Mouse (Mus musculus): Measurements from ENCODE around the gene Ccdc136. TPM values are rescaled to one million over a fixed set of nuclear protein-coding genes. Genes with fewer than 3 reads are reported as not detected.

Ccdc136 gene
- polyA plus RNA-seq, 1 experiment, result not detected

DNA sequence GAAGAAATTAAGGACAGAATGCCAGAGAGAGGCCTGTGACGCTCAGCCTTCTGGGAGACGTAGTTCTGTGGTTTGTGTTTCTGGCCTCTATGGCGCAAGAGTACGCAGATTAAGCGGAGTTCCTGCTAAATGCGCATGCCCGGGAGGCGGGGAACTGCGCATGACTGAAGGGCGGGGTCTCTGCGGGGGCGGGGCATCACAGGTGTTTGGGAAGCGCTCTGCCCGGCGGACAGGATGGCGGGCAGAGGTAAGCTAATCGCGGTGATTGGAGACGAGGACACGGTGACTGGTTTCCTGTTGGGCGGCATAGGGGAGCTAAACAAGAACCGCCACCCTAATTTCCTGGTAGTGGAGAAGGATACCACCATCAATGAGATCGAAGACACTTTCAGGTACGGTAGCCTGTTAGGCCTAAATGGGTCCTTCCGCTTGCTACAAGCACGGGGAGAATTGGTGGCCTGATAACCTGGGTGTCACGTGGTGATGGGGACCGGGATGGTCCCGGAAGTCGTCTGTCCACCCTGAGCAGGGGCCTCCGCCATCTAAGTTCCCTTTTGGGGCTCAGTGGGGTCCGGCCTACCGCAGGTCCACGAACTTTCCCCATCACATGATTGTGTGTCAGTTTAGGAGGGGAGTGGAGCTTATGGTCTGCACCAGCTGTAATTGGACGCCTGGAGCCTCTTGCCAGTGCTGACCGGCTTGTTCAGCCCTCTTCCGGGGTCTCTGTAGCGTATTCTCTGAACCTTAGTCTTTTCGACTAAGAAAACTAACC lies 71.7 kb downstream of the Ccdc136 start, which contains the start of gene Atp6v1f:
TSS of gene Atp6v1f (plus strand) at position 136 of the 772 bp plus-strand sequence.
- peak within 1 kb of the TSS; percentile 71 for H3K4me3 ChIP-seq (ENCODE audit: insufficient read depth, low read length)
- H3K27ac ChIP-seq (ENCODE audit: insufficient read depth, low read depth, low read length), result peak within 1 kb of the TSS; percentile 75
- peaks cover 10% of the 10 kb centered on the region for H3K4me1 ChIP-seq (ENCODE audit: control insufficient read depth, insufficient read depth, low read length)
- TF ChIP-seq CTCF (IDR thresholded peaks at IDR 0.05; ENCODE audit: low read depth, low read length) (no peak), POLR2A (IDR thresholded peaks at IDR 0.05; ENCODE audit: borderline replicate concordance, low read depth, low read length) (no peak)

DNA sequence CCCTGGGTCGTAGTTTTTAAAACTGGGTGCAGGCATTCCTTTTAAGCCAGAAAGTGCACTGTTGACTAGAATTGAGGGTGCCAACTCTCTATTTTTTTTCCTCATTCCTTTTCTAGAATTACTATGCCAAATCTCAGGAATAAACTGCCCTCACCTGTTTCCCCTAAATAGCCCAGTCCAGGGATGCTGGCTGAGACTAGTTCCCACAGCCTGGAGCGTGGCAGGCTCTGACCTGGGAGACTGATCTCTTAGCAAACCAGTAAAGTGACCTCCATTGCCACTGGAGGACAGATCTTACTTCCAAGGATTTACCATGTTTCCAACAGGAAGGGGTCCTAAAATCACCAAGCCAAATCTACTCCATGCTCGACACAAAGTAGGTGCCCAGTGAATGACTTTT lies 72.7 kb downstream of the Ccdc136 start:
- peak overlapping the region; percentile 71 for H3K4me3 ChIP-seq (ENCODE audit: insufficient read depth, low read length)
- H3K4me1 ChIP-seq (ENCODE audit: control insufficient read depth, insufficient read depth, low read length), result peaks cover 13% of the 10 kb centered on the region
- H3K27ac ChIP-seq (ENCODE audit: insufficient read depth, low read depth, low read length), result no peak overlapping the region
- TF ChIP-seq CTCF (IDR thresholded peaks at IDR 0.05; ENCODE audit: low read depth, low read length), result no peak
- TF ChIP-seq POLR2A (IDR thresholded peaks at IDR 0.05; ENCODE audit: borderline replicate concordance, low read depth, low read length), result no peak

GRCm38 (mm10) chr6:29471137-29471536 lies 75.0 kb downstream of the Ccdc136 start, which contains the start of gene Atp6v1fnb:
Gene Atp6v1fnb, plus strand, starts transcription at chr6:29471437.
- H3K27ac ChIP-seq (ENCODE audit: insufficient read depth, low read depth, low read length), result no peak within 1 kb of the TSS
- H3K4me3 ChIP-seq (ENCODE audit: insufficient read depth, low read length), result no peak within 1 kb of the TSS
- TF ChIP-seq CTCF (IDR thresholded peaks at IDR 0.05; ENCODE audit: low read depth, low read length) (no peak), POLR2A (IDR thresholded peaks at IDR 0.05; ENCODE audit: borderline replicate concordance, low read depth, low read length) (no peak)
- peaks cover 20% of the 10 kb centered on the region for H3K4me1 ChIP-seq (ENCODE audit: control insufficient read depth, insufficient read depth, low read length)

GRCm38 (mm10) chr6:29473941-29474691 lies 78.0 kb downstream of the Ccdc136 start:
- peaks cover 14% of the 10 kb centered on the region for H3K4me1 ChIP-seq (ENCODE audit: control insufficient read depth, insufficient read depth, low read length)
- H3K4me3 ChIP-seq (ENCODE audit: insufficient read depth, low read length), result peak overlapping the region; percentile 58

DNA sequence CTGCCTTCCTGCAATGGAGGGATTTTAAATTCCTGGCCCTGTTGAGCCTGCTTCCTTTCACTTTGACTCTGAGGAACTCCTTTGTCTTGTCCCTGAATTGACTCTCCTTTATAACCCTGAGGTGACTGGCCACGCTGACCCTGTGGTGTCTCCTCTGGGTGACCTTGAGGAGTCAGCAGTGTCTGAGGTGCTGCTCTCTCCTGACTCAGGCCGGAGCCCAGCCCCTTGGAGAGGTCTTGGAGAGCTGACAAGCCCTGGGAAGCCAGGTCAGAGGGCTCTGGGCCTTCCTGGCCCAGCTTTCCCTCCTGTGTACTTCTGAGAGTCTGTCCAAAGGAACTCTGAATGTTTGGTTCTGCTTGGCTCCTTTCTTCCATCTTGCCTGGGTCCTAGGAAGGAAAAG lies 78.6 kb downstream of the Ccdc136 start:
- TF ChIP-seq POLR2A (IDR thresholded peaks at IDR 0.05; ENCODE audit: borderline replicate concordance, low read depth, low read length), result no peak
- no peak for TF ChIP-seq CTCF (IDR thresholded peaks at IDR 0.05; ENCODE audit: low read depth, low read length)
- peaks cover 10% of the 10 kb centered on the region for H3K4me1 ChIP-seq (ENCODE audit: control insufficient read depth, insufficient read depth, low read length)

More at GRCm38 (mm10) chr6:29473941-29474691, 78.0 kb downstream of the Ccdc136 start:
- no peak overlapping the region for H3K27ac ChIP-seq (ENCODE audit: insufficient read depth, low read depth, low read length)
- no peak for TF ChIP-seq POLR2A (IDR thresholded peaks at IDR 0.05; ENCODE audit: borderline replicate concordance, low read depth, low read length)
- TF ChIP-seq CTCF (IDR thresholded peaks at IDR 0.05; ENCODE audit: low read depth, low read length), result no peak

More for the DNA sequence above, 78.6 kb downstream of the Ccdc136 start:
- Histone ChIP-seq H3K4me3 (ENCODE audit: insufficient read depth, low read length) (no peak overlapping the region), H3K27ac (ENCODE audit: insufficient read depth, low read depth, low read length) (no peak overlapping the region)

Other genes starting within 250 kb of the Ccdc136 start
- 42.5 and 43.8 TPM in 2 replicates for gene Rbm28, start 231.3 kb upstream of the Ccdc136 start, polyA plus RNA-seq (2012; ENCODE audit: insufficient read depth, insufficient read length, missing spikeins)
- gene Prrt4, start 216.7 kb upstream of the Ccdc136 start, polyA plus RNA-seq (2012; ENCODE audit: insufficient read depth, insufficient read length, missing spikeins), result not detected in 2 replicates
- 32.8 and 35.0 TPM in 2 replicates for gene Impdh1, start 179.9 kb upstream of the Ccdc136 start, polyA plus RNA-seq (2012; ENCODE audit: insufficient read depth, insufficient read length, missing spikeins)
- gene Hilpda, start 123.8 kb upstream of the Ccdc136 start, polyA plus RNA-seq (2012; ENCODE audit: insufficient read depth, insufficient read length, missing spikeins), result 4.7 and 7.2 TPM in 2 replicates
- not detected in 2 replicates for gene Fam71f2, start 116.7 kb upstream of the Ccdc136 start, polyA plus RNA-seq (2012; ENCODE audit: insufficient read depth, insufficient read length, missing spikeins)
- gene Fam71f1, start 77.2 kb upstream of the Ccdc136 start, polyA plus RNA-seq (2012; ENCODE audit: insufficient read depth, insufficient read length, missing spikeins), result not detected in 2 replicates
- gene Calu, start 48.2 kb upstream of the Ccdc136 start, polyA plus RNA-seq (2012; ENCODE audit: insufficient read depth, insufficient read length, missing spikeins), result 72.9 and 76.3 TPM in 2 replicates
- not detected in 2 replicates for gene Opn1sw, start 7.8 kb upstream of the Ccdc136 start, polyA plus RNA-seq (2012; ENCODE audit: insufficient read depth, insufficient read length, missing spikeins)
- 0.17 and 0.20 TPM in 2 replicates for gene Flnc, start 36.9 kb downstream of the Ccdc136 start, polyA plus RNA-seq (2012; ENCODE audit: insufficient read depth, insufficient read length, missing spikeins)
- gene Atp6v1f, start 71.4 kb downstream of the Ccdc136 start, polyA plus RNA-seq (2012; ENCODE audit: insufficient read depth, insufficient read length, missing spikeins), result 347 and 378 TPM in 2 replicates
- not detected in 2 replicates for gene Atp6v1fnb, start 75.1 kb downstream of the Ccdc136 start, polyA plus RNA-seq (2012; ENCODE audit: insufficient read depth, insufficient read length, missing spikeins)
- 0.28 and 0.40 TPM in 2 replicates for gene Kcp, start 111.6 kb downstream of the Ccdc136 start, polyA plus RNA-seq (2012; ENCODE audit: insufficient read depth, insufficient read length, missing spikeins)
- 201 and 214 TPM in 2 replicates for gene Irf5, start 130.3 kb downstream of the Ccdc136 start, polyA plus RNA-seq (2012; ENCODE audit: insufficient read depth, insufficient read length, missing spikeins)
- 42.1 and 45.5 TPM in 2 replicates for gene Tnpo3, start 213.6 kb downstream of the Ccdc136 start, polyA plus RNA-seq (2012; ENCODE audit: insufficient read depth, insufficient read length, missing spikeins)